Mouse (Mus musculus) hindbrain, embryonic 14.5 days (tissue): ENCODE measurements at regions not wholly inside any gene's neighbourhood (a gene's known extent, or its start where the extent isn't known, plus 50 kb on each side); places are given as distances from the start of the nearest gene placed in this dataset.

Experiments
- ATAC-seq: fragments of 200-750 bp; cut with Nextera tagmentation; 2 replicates; pipeline ENCODE4 v1.8.0; 2017; ENCODE audit warnings: moderate number of reproducible peaks, mild to moderate bottlenecking, moderate TSS enrichment, moderate library complexity; ENCODE audit not compliant: low FRiP score
- DNase-seq: peaks from one replicate; pipeline ENCODE4 v3.0.0-alpha.2; 2015; ENCODE audit warnings: low spot score
- H3K27ac ChIP-seq: fragments of 300-500 bp; sonication (generic); 2 replicates; pipeline ENCODE4 v1.5.1; 2014; ENCODE audit warnings: mild to moderate bottlenecking, moderate library complexity
- H3K27me3 ChIP-seq: fragments of 300-500 bp; sonication (generic); 2 replicates; pipeline ENCODE4 v1.6.1; 2014; ENCODE audit warnings: mild to moderate bottlenecking, low read length, mixed read lengths; ENCODE audit not compliant: control insufficient read depth, insufficient read depth
- H3K36me3 ChIP-seq: fragments of 300-500 bp; sonication (generic); replicated peaks from 2 replicates; pipeline ENCODE4 v1.6.1; 2014; ENCODE audit not compliant: control insufficient read depth, insufficient read depth
- H3K4me1 ChIP-seq: fragments of 300-500 bp; sonication (generic); replicated peaks from 2 replicates; pipeline ENCODE4 v1.6.1; 2014; ENCODE audit warnings: antibody characterized with exemption, low read length, mixed read lengths; ENCODE audit not compliant: control insufficient read depth, insufficient read depth
- H3K4me2 ChIP-seq: fragments of 300-500 bp; sonication (generic); replicated peaks from 2 replicates; pipeline ENCODE4 v1.6.1; 2014; ENCODE audit warnings: mild to moderate bottlenecking, moderate library complexity
- H3K4me3 ChIP-seq: fragments of 300-500 bp; sonication (generic); replicated peaks from 2 replicates; pipeline ENCODE4 v1.5.1; 2014; ENCODE audit warnings: mild to moderate bottlenecking, low read length
- H3K9ac ChIP-seq: fragments of 300-500 bp; sonication (generic); 2 replicates; pipeline ENCODE4 v1.6.1; 2014
- H3K9me3 ChIP-seq: fragments of 300-500 bp; sonication (generic); 2 replicates; pipeline ENCODE4 v1.6.1; 2016; ENCODE audit warnings: low read length; ENCODE audit not compliant: control insufficient read depth
- WGBS: fragments of 180-500 bp; shearing (Covaris S2); extraction: QIAGEN DNeasy Blood & Tissue Kit; methylation state at CpG from one replicate; pipeline ENCODE4 v1.1.7; 2014; 5-methylcytosine and 5-hydroxymethylcytosine counted together

GRCm38 (mm10) chr15:36360694-36361521 is 646.7 kb downstream of the Zfp706 start:
- no peak for ATAC-seq

GRCm38 (mm10) chr15:36355851-36356250 is 651.7 kb downstream of the Zfp706 start:
- WGBS, result 94% methylated on average over 9 of the region's 9 CpGs
- Histone ChIP-seq H3K4me2 (no peak overlapping the region), H3K27ac (no peak overlapping the region), H3K36me3 (no peaks in the 10 kb centered on the region), H3K27me3 (no peaks in the 10 kb centered on the region), H3K4me3 (no peak overlapping the region), H3K4me1 (no peaks in the 10 kb centered on the region), H3K9me3 (no peaks in the 10 kb centered on the region), H3K9ac (no peak overlapping the region)
- no peak for DNase-seq
- ATAC-seq, result no peak

More at GRCm38 (mm10) chr15:36360694-36361521, 646.7 kb downstream of the Zfp706 start:
- Histone ChIP-seq H3K27me3 (no peaks in the 10 kb centered on the region), H3K4me2 (no peak overlapping the region), H3K36me3 (no peaks in the 10 kb centered on the region), H3K9ac (no peak overlapping the region), H3K4me3 (no peak overlapping the region), H3K4me1 (no peaks in the 10 kb centered on the region), H3K9me3 (no peaks in the 10 kb centered on the region), H3K27ac (no peak overlapping the region)
- 67% methylated on average over 14 of the region's 14 CpGs for WGBS
- no peak for DNase-seq

GRCm38 (mm10) chr15:36354545-36354944 is 653.0 kb downstream of the Zfp706 start:
- no peak overlapping the region for H3K9ac ChIP-seq
- H3K4me1 ChIP-seq, result no peaks in the 10 kb centered on the region
- DNase-seq, result no peak
- H3K27me3 ChIP-seq, result no peaks in the 10 kb centered on the region
- 89% methylated on average over 6 of the region's 6 CpGs for WGBS
- no peak overlapping the region for H3K27ac ChIP-seq
- H3K4me3 ChIP-seq, result no peak overlapping the region
- H3K36me3 ChIP-seq, result no peaks in the 10 kb centered on the region
- no peaks in the 10 kb centered on the region for H3K9me3 ChIP-seq
- no peak for ATAC-seq
- H3K4me2 ChIP-seq, result no peak overlapping the region

GRCm38 (mm10) chr15:36353793-36354192 is 653.8 kb downstream of the Zfp706 start:
- Histone ChIP-seq H3K27me3 (no peaks in the 10 kb centered on the region), H3K4me2 (no peak overlapping the region), H3K4me1 (no peaks in the 10 kb centered on the region), H3K27ac (no peak overlapping the region), H3K9me3 (no peaks in the 10 kb centered on the region), H3K9ac (no peak overlapping the region), H3K36me3 (no peaks in the 10 kb centered on the region), H3K4me3 (no peak overlapping the region)
- 82% methylated on average over 3 of the region's 3 CpGs for WGBS
- ATAC-seq, result no peak
- DNase-seq, result no peak

- H3K9me3 ChIP-seq, result no peaks in the 10 kb centered on the region
- no peak for DNase-seq
- H3K9ac ChIP-seq, result no peak overlapping the region
- no peaks in the 10 kb centered on the region for H3K27me3 ChIP-seq
- no peaks in the 10 kb centered on the region for H3K4me1 ChIP-seq
- WGBS, result 76% methylated on average over 1 of the region's 1 CpGs
- H3K27ac ChIP-seq, result no peak overlapping the region
- no peaks in the 10 kb centered on the region for H3K36me3 ChIP-seq
- H3K4me3 ChIP-seq, result no peak overlapping the region
- no peak overlapping the region for H3K4me2 ChIP-seq
- no peak for ATAC-seq
Measured at GRCm38 (mm10) chr15:36352929-36353328, 654.6 kb downstream of the Zfp706 start.

- no peak overlapping the region for H3K4me2 ChIP-seq
- no peak for DNase-seq
- H3K27ac ChIP-seq, result no peak overlapping the region
- no peaks in the 10 kb centered on the region for H3K36me3 ChIP-seq
- ATAC-seq, result no peak
- no peak overlapping the region for H3K4me3 ChIP-seq
- no peaks in the 10 kb centered on the region for H3K9me3 ChIP-seq
- no peaks in the 10 kb centered on the region for H3K27me3 ChIP-seq
- whole genome bisulfite sequencing, result 49% methylated on average over 3 of the region's 3 CpGs
- no peaks in the 10 kb centered on the region for H3K4me1 ChIP-seq
- no peak overlapping the region for H3K9ac ChIP-seq
Measured at GRCm38 (mm10) chr15:36351693-36352092, 655.9 kb downstream of the Zfp706 start.

GRCm38 (mm10) chr15:36348348-36348747 is 659.2 kb downstream of the Zfp706 start:
- H3K4me1 ChIP-seq, result no peaks in the 10 kb centered on the region
- no peak overlapping the region for H3K4me3 ChIP-seq
- H3K4me2 ChIP-seq, result no peak overlapping the region
- WGBS, result 91% methylated on average over 5 of the region's 5 CpGs
- H3K9me3 ChIP-seq, result no peaks in the 10 kb centered on the region
- ATAC-seq (no peak), DNase-seq (no peak)
- H3K9ac ChIP-seq, result no peak overlapping the region
- H3K36me3 ChIP-seq, result no peaks in the 10 kb centered on the region
- no peak overlapping the region for H3K27ac ChIP-seq
- no peaks in the 10 kb centered on the region for H3K27me3 ChIP-seq

GRCm38 (mm10) chr15:36347333-36347845 is 660.2 kb downstream of the Zfp706 start:
- Histone ChIP-seq H3K9me3 (no peaks in the 10 kb centered on the region), H3K27ac (no peak overlapping the region), H3K36me3 (no peaks in the 10 kb centered on the region), H3K9ac (no peak overlapping the region), H3K4me2 (no peak overlapping the region), H3K27me3 (no peaks in the 10 kb centered on the region), H3K4me3 (no peak overlapping the region), H3K4me1 (no peaks in the 10 kb centered on the region)
- WGBS, result 80% methylated on average over 4 of the region's 4 CpGs
- DNase-seq (no peak), ATAC-seq (no peak)

GRCm38 (mm10) chr15:36346126-36346525 is 661.4 kb downstream of the Zfp706 start:
- Histone ChIP-seq H3K4me2 (no peak overlapping the region), H3K27me3 (no peaks in the 10 kb centered on the region), H3K36me3 (no peaks in the 10 kb centered on the region), H3K9ac (no peak overlapping the region), H3K27ac (no peak overlapping the region), H3K9me3 (no peaks in the 10 kb centered on the region), H3K4me1 (no peaks in the 10 kb centered on the region), H3K4me3 (no peak overlapping the region)
- WGBS, result 88% methylated on average over 5 of the region's 5 CpGs
- ATAC-seq, result no peak
- no peak for DNase-seq
